Mouse (Mus musculus): ENCODE measurements around the gene Ntm. TPM values are rescaled to one million over a fixed set of nuclear protein-coding genes. Genes with fewer than 3 reads are reported as not detected.

The Ntm gene
- polyA plus RNA-seq, 2 experiments, result 23.9 to 32.4 TPM

DNA sequence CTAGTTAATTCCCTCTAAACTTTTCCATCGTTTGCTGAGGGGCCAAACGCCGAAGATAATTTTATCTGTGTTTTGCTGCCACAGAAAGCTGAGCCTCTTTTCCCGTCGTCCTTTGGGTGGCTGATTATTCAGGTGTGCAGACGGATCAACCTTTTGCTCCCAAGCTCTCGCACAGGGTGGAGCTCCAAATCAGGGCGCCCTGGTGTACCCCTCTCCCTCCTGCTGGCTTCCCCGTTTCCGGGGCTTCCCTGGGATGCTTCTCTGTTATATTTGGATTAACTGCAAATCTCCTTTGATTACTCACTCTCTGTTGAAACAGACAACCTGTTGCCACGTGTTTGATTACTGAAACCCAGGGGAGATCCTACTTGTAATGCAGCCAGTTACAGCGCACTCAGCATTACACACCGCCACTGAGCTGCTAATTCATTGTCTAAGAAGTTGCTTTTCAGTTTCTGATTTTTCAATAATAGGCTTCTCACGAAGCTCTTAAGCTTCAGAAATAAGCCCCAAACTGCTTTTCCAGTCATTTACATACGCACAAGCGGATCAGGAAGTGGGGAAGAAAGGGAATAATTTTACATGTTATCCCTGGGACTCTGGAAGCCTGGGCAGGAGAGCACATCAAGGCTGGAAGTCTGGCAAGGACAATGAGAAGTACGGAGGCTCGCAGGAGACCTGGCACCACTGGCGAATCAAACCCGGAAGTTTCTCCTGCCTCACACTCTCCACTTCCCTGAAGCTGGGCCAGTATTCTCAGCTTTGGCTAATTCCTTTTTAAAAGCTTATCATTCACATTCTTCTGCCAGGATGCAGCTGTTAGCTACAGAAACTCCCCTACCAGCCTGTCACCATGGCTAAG is 19.5 kb downstream of the Ntm start:
- no peak overlapping the region; the same call in 1 of the 2 replicates for H3K4me2 ChIP-seq (replicated peaks; ENCODE audit: low read depth, low read length, severe bottlenecking)
- H3K4me3 ChIP-seq (replicated peaks; ENCODE audit: low read length), result no peak overlapping the region
- no peak overlapping the region for H3K9ac ChIP-seq (ENCODE audit: low read depth, low read length, severe bottlenecking)
- no peaks in the 10 kb centered on the region for H3K9me3 ChIP-seq (ENCODE audit: control insufficient read depth, low read length)
- TF ChIP-seq POLR2A (IDR thresholded peaks at IDR 0.05; ENCODE audit: borderline replicate concordance, extremely low read depth, insufficient read depth, insufficient read length), result no peak
- whole genome bisulfite sequencing, result 34% methylated on average over 20 of the region's 20 CpGs
- H3K4me1 ChIP-seq (ENCODE audit: control insufficient read depth, insufficient read depth, low read length), result peaks cover 5% of the 10 kb centered on the region; the same call in 1 of the 2 replicates
- ATAC-seq (ENCODE audit: low FRiP score, low read depth) (no peak), DNase-seq (ENCODE audit: low spot score) (peak; percentile 9)
- H3K27me3 ChIP-seq (ENCODE audit: control insufficient read depth, insufficient read depth, low read length), result no peaks in the 10 kb centered on the region
- no peaks in the 10 kb centered on the region for H3K36me3 ChIP-seq (ENCODE audit: control insufficient read depth, insufficient read depth, low read length)
- no peak overlapping the region for H3K27ac ChIP-seq (replicated peaks; ENCODE audit: low read depth, low read length)

DNA sequence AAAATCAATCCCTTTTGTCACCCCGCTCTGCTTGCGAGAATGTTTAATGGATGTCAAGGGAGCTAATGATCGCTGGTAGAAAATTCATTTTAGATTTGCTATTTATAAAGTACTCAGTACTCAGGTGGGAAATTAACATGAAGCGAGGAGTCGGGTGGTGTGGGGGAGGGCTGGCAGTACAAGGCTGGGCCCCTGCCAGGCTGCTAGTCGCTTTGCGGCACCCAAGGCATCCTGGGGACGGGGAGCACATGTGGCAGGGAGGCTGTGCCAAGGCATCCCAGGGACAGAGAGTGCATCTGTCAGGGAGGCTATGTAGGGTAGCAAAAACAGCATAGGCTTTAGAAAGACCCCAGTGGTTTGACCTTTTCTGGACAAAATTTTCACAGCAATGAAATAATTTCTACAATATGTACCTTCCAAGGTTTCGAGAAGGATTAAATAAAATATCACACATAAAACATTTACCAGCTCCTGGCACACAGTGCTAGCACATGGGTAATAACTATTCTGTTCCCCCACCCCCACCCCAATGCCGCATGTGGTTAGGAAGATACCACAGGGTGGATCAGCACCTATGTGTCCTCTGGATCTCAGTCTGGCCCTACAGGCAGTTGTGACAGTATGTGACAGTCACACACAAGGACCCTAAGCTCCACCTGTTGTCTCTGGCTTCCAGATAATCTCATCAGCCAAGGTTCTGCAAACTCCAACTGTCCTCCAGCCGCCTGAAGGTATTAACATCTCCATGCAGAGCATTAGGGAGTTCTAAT is 20.6 kb downstream of the Ntm start:
- Histone ChIP-seq H3K27me3 (ENCODE audit: control insufficient read depth, insufficient read depth, low read length) (no peaks in the 10 kb centered on the region), H3K9me3 (ENCODE audit: control insufficient read depth, low read length) (no peaks in the 10 kb centered on the region), H3K4me3 (replicated peaks; ENCODE audit: low read length) (no peak overlapping the region), H3K27ac (replicated peaks; ENCODE audit: low read depth, low read length) (no peak overlapping the region), H3K9ac (ENCODE audit: low read depth, low read length, severe bottlenecking) (no peak overlapping the region), H3K4me2 (replicated peaks; ENCODE audit: low read depth, low read length, severe bottlenecking) (no peak overlapping the region), H3K4me1 (ENCODE audit: control insufficient read depth, insufficient read depth, low read length) (peaks cover 5% of the 10 kb centered on the region; the same call in 1 of the 2 replicates), H3K36me3 (ENCODE audit: control insufficient read depth, insufficient read depth, low read length) (no peaks in the 10 kb centered on the region)
- TF ChIP-seq POLR2A (IDR thresholded peaks at IDR 0.05; ENCODE audit: borderline replicate concordance, extremely low read depth, insufficient read depth, insufficient read length), result no peak
- 38% methylated on average over 11 of the region's 11 CpGs for WGBS
- ATAC-seq (ENCODE audit: low FRiP score, low read depth) (no peak), DNase-seq (ENCODE audit: low spot score) (no peak)

DNA sequence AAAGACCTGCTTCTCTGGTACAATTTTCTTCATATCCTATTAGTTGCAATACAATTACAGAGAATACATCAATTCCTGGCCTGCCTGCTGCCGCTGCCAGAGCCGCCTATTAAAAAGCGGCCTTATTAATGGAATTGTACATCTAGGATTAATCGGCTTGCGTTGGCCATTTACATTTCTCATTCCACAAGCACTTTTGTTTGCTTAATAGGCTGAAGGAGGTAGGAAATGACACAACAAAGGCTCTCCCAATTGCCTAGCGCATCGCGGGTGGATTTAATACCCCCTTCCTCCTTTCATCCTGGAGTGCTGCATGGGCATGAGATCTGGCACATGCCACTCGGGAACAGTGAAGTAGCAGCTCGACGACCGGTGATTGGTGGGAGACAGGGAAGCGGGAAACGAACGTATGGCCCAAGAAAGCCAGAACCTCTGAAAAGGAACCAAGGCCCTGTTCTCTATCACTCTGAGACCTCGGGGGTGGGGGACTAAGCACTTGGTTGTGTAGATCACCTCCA is 23.4 kb downstream of the Ntm start:
- DNase-seq (ENCODE audit: low spot score) (no peak), ATAC-seq (ENCODE audit: low FRiP score, low read depth) (no peak)
- Histone ChIP-seq H3K9ac (ENCODE audit: low read depth, low read length, severe bottlenecking) (no peak overlapping the region), H3K9me3 (ENCODE audit: control insufficient read depth, low read length) (no peaks in the 10 kb centered on the region), H3K4me1 (ENCODE audit: control insufficient read depth, insufficient read depth, low read length) (peaks cover 5% of the 10 kb centered on the region; the same call in 1 of the 2 replicates), H3K4me3 (replicated peaks; ENCODE audit: low read length) (no peak overlapping the region), H3K27me3 (ENCODE audit: control insufficient read depth, insufficient read depth, low read length) (no peaks in the 10 kb centered on the region), H3K36me3 (ENCODE audit: control insufficient read depth, insufficient read depth, low read length) (no peaks in the 10 kb centered on the region), H3K4me2 (replicated peaks; ENCODE audit: low read depth, low read length, severe bottlenecking) (no peak overlapping the region), H3K27ac (replicated peaks; ENCODE audit: low read depth, low read length) (no peak overlapping the region)
- WGBS, result 68% methylated on average over 16 of the region's 16 CpGs
- no peak for TF ChIP-seq POLR2A (IDR thresholded peaks at IDR 0.05; ENCODE audit: borderline replicate concordance, extremely low read depth, insufficient read depth, insufficient read length)

- Histone ChIP-seq H3K27me3 (ENCODE audit: control insufficient read depth, insufficient read depth, low read length) (no peaks in the 10 kb centered on the region), H3K27ac (replicated peaks; ENCODE audit: low read depth, low read length) (no peak overlapping the region), H3K9me3 (ENCODE audit: control insufficient read depth, low read length) (no peaks in the 10 kb centered on the region), H3K4me1 (ENCODE audit: control insufficient read depth, insufficient read depth, low read length) (no peaks in the 10 kb centered on the region), H3K36me3 (ENCODE audit: control insufficient read depth, insufficient read depth, low read length) (no peaks in the 10 kb centered on the region), H3K9ac (ENCODE audit: low read depth, low read length, severe bottlenecking) (no peak overlapping the region), H3K4me2 (replicated peaks; ENCODE audit: low read depth, low read length, severe bottlenecking) (no peak overlapping the region), H3K4me3 (replicated peaks; ENCODE audit: low read length) (no peak overlapping the region)
- WGBS, result 69% methylated on average over 4 of the region's 4 CpGs
- no peak for ATAC-seq (ENCODE audit: low FRiP score, low read depth)
- no peak for DNase-seq (ENCODE audit: low spot score)
- no peak for TF ChIP-seq POLR2A (IDR thresholded peaks at IDR 0.05; ENCODE audit: borderline replicate concordance, extremely low read depth, insufficient read depth, insufficient read length)
These were observed 34.1 kb downstream of the Ntm start for GRCm38 (mm10) chr9:29928796-29929195.

DNA sequence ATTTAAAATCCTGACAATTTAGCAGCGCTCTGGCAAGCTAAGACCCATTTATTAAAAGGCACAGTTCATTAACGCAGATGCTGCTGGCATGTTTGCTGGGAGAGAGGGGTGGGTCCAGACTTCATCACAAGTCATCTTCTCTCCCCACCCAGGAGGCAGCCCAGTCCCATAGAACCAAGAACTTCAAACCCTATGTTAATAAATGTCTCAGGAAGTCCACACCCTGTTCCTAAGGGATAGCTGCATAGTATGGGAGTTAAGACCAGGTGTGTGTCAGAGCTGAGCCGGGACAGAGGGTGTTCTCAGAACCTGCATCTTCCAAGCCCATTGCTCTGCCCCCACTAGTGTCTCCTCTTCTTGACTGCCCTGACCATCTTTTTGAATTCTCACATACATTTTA is 37.6 kb downstream of the Ntm start:
- Histone ChIP-seq H3K4me3 (replicated peaks; ENCODE audit: low read length) (no peak overlapping the region), H3K27me3 (ENCODE audit: control insufficient read depth, insufficient read depth, low read length) (no peaks in the 10 kb centered on the region), H3K27ac (replicated peaks; ENCODE audit: low read depth, low read length) (no peak overlapping the region), H3K4me1 (ENCODE audit: control insufficient read depth, insufficient read depth, low read length) (no peaks in the 10 kb centered on the region), H3K4me2 (replicated peaks; ENCODE audit: low read depth, low read length, severe bottlenecking) (no peak overlapping the region), H3K9me3 (ENCODE audit: control insufficient read depth, low read length) (no peaks in the 10 kb centered on the region), H3K36me3 (ENCODE audit: control insufficient read depth, insufficient read depth, low read length) (no peaks in the 10 kb centered on the region), H3K9ac (ENCODE audit: low read depth, low read length, severe bottlenecking) (no peak overlapping the region)
- DNase-seq (ENCODE audit: low spot score) (no peak), ATAC-seq (ENCODE audit: low FRiP score, low read depth) (no peak)
- no peak for TF ChIP-seq POLR2A (IDR thresholded peaks at IDR 0.05; ENCODE audit: borderline replicate concordance, extremely low read depth, insufficient read depth, insufficient read length)
- 47% methylated on average over 3 of the region's 3 CpGs for WGBS
